Mouse (Mus musculus): ENCODE data around the gene P2ry2. TPM values are rescaled to one million over a fixed set of nuclear protein-coding genes. Genes with fewer than 3 reads are reported as not detected.

P2ry2 gene
- total RNA-seq, 2 experiments from 2014 or later: 0.68 to 0.82 TPM

DNA sequence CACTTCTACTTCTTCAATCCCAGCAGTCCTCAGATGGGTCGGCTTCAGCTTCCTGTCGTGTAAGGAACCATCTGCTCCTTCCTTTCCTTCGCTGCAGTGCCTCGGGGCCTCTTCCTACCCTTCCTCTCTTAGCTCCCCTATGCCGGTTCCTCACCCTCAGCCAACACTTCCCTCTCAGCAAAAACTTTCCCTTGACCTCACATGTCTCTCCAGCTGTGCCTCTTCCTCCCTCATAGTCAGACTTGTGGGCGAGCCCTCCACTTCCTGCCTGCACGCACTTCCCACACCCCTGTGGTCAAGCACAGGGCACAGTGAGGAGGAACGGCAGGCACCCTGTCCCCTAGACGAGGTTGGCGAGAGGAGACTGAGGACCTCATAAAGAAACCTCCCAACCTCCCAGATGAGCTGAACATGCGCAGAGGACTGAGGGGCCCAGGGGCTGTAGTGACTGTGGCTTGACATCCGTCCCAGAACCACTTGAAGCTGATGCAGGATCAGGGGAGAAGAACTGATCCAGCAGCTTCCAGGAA, 62.1 kb downstream of the P2ry2 start:
- no peak for TF ChIP-seq CTCF (IDR thresholded peaks at IDR 0.05)
- intact Hi-C loops (cut with DNase I): no loop called here
- H3K27ac ChIP-seq: no peak overlapping the region
- no peak for DNase-seq (ENCODE audit: extremely low spot score in 1 of 2, low spot score in 2 of 2)
- no peak overlapping the region for H3K4me3 ChIP-seq

DNA sequence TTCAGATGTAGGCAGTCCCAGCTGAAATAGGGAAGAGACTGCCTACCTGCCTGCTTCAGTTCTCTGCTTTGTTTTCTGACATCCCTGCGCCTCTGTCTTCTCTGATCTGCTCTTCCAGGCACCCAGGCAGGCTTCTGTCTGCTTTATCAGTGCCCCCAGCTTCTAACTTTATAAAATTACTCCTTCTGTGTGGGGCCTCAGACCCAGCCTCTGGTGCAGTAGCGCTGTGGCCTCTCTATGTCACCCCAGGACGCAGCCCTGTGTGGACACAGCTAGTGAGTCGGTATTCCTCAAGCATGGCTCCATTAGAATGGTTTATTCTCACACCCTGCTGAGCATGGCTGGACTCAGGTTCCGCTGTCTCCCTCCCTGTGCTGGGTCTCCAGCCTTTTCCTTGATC, 62.6 kb downstream of the P2ry2 start:
- DNase-seq (ENCODE audit: extremely low spot score in 1 of 2, low spot score in 2 of 2): no peak
- no peak for TF ChIP-seq CTCF (IDR thresholded peaks at IDR 0.05)
- Histone ChIP-seq H3K27ac (no peak overlapping the region), H3K4me3 (no peak overlapping the region)
- intact Hi-C loops (cut with DNase I): no loop called here

Other genes with a start within 250 kb of the P2ry2 start
- 10 to 100 TPM; 14.1 to 18.6 TPM for gene Relt, start 149.4 kb downstream of the P2ry2 start, total RNA-seq (2021)
- gene Arhgef17, start 80.8 kb downstream of the P2ry2 start, total RNA-seq (2021): 100 to 1,000 TPM; 134 to 142 TPM
- 1 to 10 TPM; 2.3 to 4.0 TPM for gene P2ry6, start 38.2 kb downstream of the P2ry2 start, total RNA-seq (2021)
- gene Fchsd2, start 80.0 kb upstream of the P2ry2 start, total RNA-seq (2021): 10 to 100 TPM; 40.5 to 41.6 TPM

Measured in left cerebral cortex, adult 2 months (tissue).